Mouse (Mus musculus) megakaryocyte, embryonic 14.5 days (primary cell): ENCODE results near the gene Ccl2. TPM values are rescaled to one million over a fixed set of nuclear protein-coding genes. Genes with fewer than 3 reads are reported as not detected.

ENCODE experiments used
- H3K27me3 ChIP-seq: replicated peaks from 2 replicates; pipeline ENCODE3; 2012; ENCODE audit warnings: inconsistent platforms
- H3K36me3 ChIP-seq: replicated peaks from 2 replicates; pipeline ENCODE3; 2012; ENCODE audit warnings: low read length, inconsistent platforms, mixed read lengths
- H3K4me1 ChIP-seq: 2 replicates; pipeline ENCODE4 v1.6.1; 2012; ENCODE audit warnings: inconsistent platforms
- H3K4me3 ChIP-seq: replicated peaks from 2 replicates; pipeline ENCODE3; 2012; ENCODE audit warnings: moderate library complexity, mild to moderate bottlenecking, inconsistent platforms
- H3K9me3 ChIP-seq: 2 replicates; pipeline ENCODE4 v1.6.1; 2012; ENCODE audit warnings: inconsistent platforms
- FLI1 ChIP-seq: IDR thresholded peaks from 2 replicates; pipeline ENCODE4 v1.6.1; 2012; ENCODE audit warnings: low read length, inconsistent platforms, mixed read lengths
- GATA1 ChIP-seq: IDR thresholded peaks from 3 replicates; pipeline ENCODE4 v1.6.1; 2012; ENCODE audit warnings: mixed read lengths, low read length, inconsistent platforms, borderline replicate concordance
- polyA plus RNA-seq: library from polyadenylated mRNA; stranded (reverse); fragments of >175 nt; gene quantifications from 2 replicates; pipeline ENCODE4 v1.2.3, GENCODE M21; 2012; ENCODE audit warnings: low replicate concordance; ENCODE audit not compliant: insufficient read depth

The Ccl2 gene
- polyA plus RNA-seq, 1 experiment: 2.4 TPM

GRCm38 (mm10) chr11:82011411-82012193, 23.8 kb upstream of the Ccl2 start:
- Histone ChIP-seq H3K9me3 (0 out of 2 replicates have a peak, but pooled peaks cover 4% of the 10 kb centered on the region), H3K4me1 (peaks cover 10% of the 10 kb centered on the region), H3K4me3 (no peak overlapping the region), H3K27me3 (peaks cover 9% of the 10 kb centered on the region), H3K36me3 (no peaks in the 10 kb centered on the region)
- TF ChIP-seq GATA1: no peak
- TF ChIP-seq FLI1: no peak

- H3K9me3 ChIP-seq: 0 out of 2 replicates have a peak, but pooled peaks cover 4% of the 10 kb centered on the region
- H3K27me3 ChIP-seq: no peaks in the 10 kb centered on the region
- H3K4me1 ChIP-seq: no peaks in the 10 kb centered on the region
- TF ChIP-seq FLI1 (no peak), GATA1 (no peak)
- no peaks in the 10 kb centered on the region for H3K36me3 ChIP-seq
- H3K4me3 ChIP-seq: no peak overlapping the region
These were observed 21.6 kb upstream of the Ccl2 start for GRCm38 (mm10) chr11:82013756-82014155.

GRCm38 (mm10) chr11:82015066-82015465, 20.3 kb upstream of the Ccl2 start:
- Histone ChIP-seq H3K27me3 (no peaks in the 10 kb centered on the region), H3K4me3 (no peak overlapping the region), H3K36me3 (no peaks in the 10 kb centered on the region), H3K9me3 (0 out of 2 replicates have a peak, but pooled peaks cover 4% of the 10 kb centered on the region), H3K4me1 (no peaks in the 10 kb centered on the region)
- TF ChIP-seq GATA1 (no peak), FLI1 (no peak)

GRCm38 (mm10) chr11:82016181-82016780, 19.1 kb upstream of the Ccl2 start:
- no peak for TF ChIP-seq GATA1
- no peak for TF ChIP-seq FLI1
- Histone ChIP-seq H3K4me1 (no peaks in the 10 kb centered on the region), H3K4me3 (no peak overlapping the region), H3K9me3 (0 out of 2 replicates have a peak, but pooled peaks cover 4% of the 10 kb centered on the region), H3K36me3 (no peaks in the 10 kb centered on the region), H3K27me3 (no peaks in the 10 kb centered on the region)

GRCm38 (mm10) chr11:82019389-82019788, 16.0 kb upstream of the Ccl2 start:
- Histone ChIP-seq H3K27me3 (no peaks in the 10 kb centered on the region), H3K36me3 (no peaks in the 10 kb centered on the region), H3K4me1 (no peaks in the 10 kb centered on the region), H3K4me3 (no peak overlapping the region), H3K9me3 (no peaks in the 10 kb centered on the region)
- TF ChIP-seq FLI1: no peak
- no peak for TF ChIP-seq GATA1

GRCm38 (mm10) chr11:82019793-82020192, 15.6 kb upstream of the Ccl2 start:
- H3K36me3 ChIP-seq: no peaks in the 10 kb centered on the region
- no peak for TF ChIP-seq GATA1
- no peak for TF ChIP-seq FLI1
- H3K9me3 ChIP-seq: no peaks in the 10 kb centered on the region
- H3K4me3 ChIP-seq: no peak overlapping the region
- H3K27me3 ChIP-seq: no peaks in the 10 kb centered on the region
- no peaks in the 10 kb centered on the region for H3K4me1 ChIP-seq

GRCm38 (mm10) chr11:82021406-82021805, 14.0 kb upstream of the Ccl2 start:
- Histone ChIP-seq H3K4me3 (no peak overlapping the region), H3K4me1 (no peaks in the 10 kb centered on the region), H3K9me3 (no peaks in the 10 kb centered on the region), H3K36me3 (no peaks in the 10 kb centered on the region), H3K27me3 (no peaks in the 10 kb centered on the region)
- no peak for TF ChIP-seq FLI1
- TF ChIP-seq GATA1: no peak

- no peaks in the 10 kb centered on the region for H3K9me3 ChIP-seq
- TF ChIP-seq GATA1: no peak
- no peak for TF ChIP-seq FLI1
These were observed 12.8 kb upstream of the Ccl2 start for GRCm38 (mm10) chr11:82022504-82023056.

GRCm38 (mm10) chr11:82023769-82024168, 11.6 kb upstream of the Ccl2 start:
- TF ChIP-seq FLI1 (no peak), GATA1 (no peak)
- Histone ChIP-seq H3K4me3 (no peak overlapping the region), H3K27me3 (peaks cover 2% of the 10 kb centered on the region), H3K36me3 (no peaks in the 10 kb centered on the region), H3K4me1 (no peaks in the 10 kb centered on the region), H3K9me3 (no peaks in the 10 kb centered on the region)

More at GRCm38 (mm10) chr11:82022504-82023056, 12.8 kb upstream of the Ccl2 start:
- H3K27me3 ChIP-seq: no peaks in the 10 kb centered on the region
- H3K4me3 ChIP-seq: no peak overlapping the region
- no peaks in the 10 kb centered on the region for H3K36me3 ChIP-seq
- H3K4me1 ChIP-seq: no peaks in the 10 kb centered on the region

- no peaks in the 10 kb centered on the region for H3K36me3 ChIP-seq
- no peaks in the 10 kb centered on the region for H3K4me1 ChIP-seq
- peaks cover 2% of the 10 kb centered on the region for H3K27me3 ChIP-seq
- TF ChIP-seq FLI1 (no peak), GATA1 (no peak)
- H3K4me3 ChIP-seq: no peak overlapping the region
- H3K9me3 ChIP-seq: no peaks in the 10 kb centered on the region
These were observed 5.2 kb upstream of the Ccl2 start for GRCm38 (mm10) chr11:82030171-82030570.
